Mouse (Mus musculus) limb, embryonic 10.5 days (tissue): ENCODE results near the gene Gm2007. TPM values are rescaled to one million over a fixed set of nuclear protein-coding genes. Genes with fewer than 3 reads are reported as not detected.
"Not testable (repeated sequence)": the region's sequence is repeated elsewhere in the genome, so short reads cannot be mapped to it uniquely, and the experiment has no call there.

ENCODE experiments used
- DNase-seq: peaks from one replicate; pipeline ENCODE4 v3.0.0-alpha.2; 2017; ENCODE audit warnings: low spot score
- H3K27ac ChIP-seq: fragments of 300-500 bp; sonication (generic); 2 replicates; pipeline ENCODE4 v1.5.1; 2016; ENCODE audit warnings: mild to moderate bottlenecking
- H3K27me3 ChIP-seq: fragments of 300-500 bp; sonication (generic); 2 replicates; pipeline ENCODE4 v1.6.1; 2016; ENCODE audit warnings: low read depth, mild to moderate bottlenecking; ENCODE audit not compliant: poor library complexity, severe bottlenecking
- H3K36me3 ChIP-seq: fragments of 300-500 bp; sonication (generic); 2 replicates; pipeline ENCODE4 v1.6.1; 2016; ENCODE audit warnings: mild to moderate bottlenecking, moderate library complexity
- H3K4me1 ChIP-seq: fragments of 300-500 bp; sonication (generic); 2 replicates; pipeline ENCODE4 v1.6.1; 2016
- H3K4me3 ChIP-seq: fragments of 300-500 bp; sonication (generic); 2 replicates; pipeline ENCODE4 v1.5.1; 2016; ENCODE audit warnings: mild to moderate bottlenecking, moderate library complexity
- H3K9me3 ChIP-seq: fragments of 300-500 bp; sonication (generic); replicated peaks from 2 replicates; pipeline ENCODE4 v1.6.1; 2016; ENCODE audit warnings: mild to moderate bottlenecking
- WGBS: fragments of 180-500 bp; shearing (Covaris S2); methylation state at CpG from one replicate; pipeline ENCODE4 v1.1.7; 2016; 5-methylcytosine and 5-hydroxymethylcytosine counted together
- polyA plus RNA-seq: library from polyadenylated mRNA; unstranded; fragments of >200 nt; fragmentation: Nextera tagmentation; extraction: Ambion mirVana; gene quantifications from 2 replicates; pipeline ENCODE4 v1.2.1, GENCODE M21; 2016

Gene Gm2007
- not detected in 2 replicates for polyA plus RNA-seq

DNA sequence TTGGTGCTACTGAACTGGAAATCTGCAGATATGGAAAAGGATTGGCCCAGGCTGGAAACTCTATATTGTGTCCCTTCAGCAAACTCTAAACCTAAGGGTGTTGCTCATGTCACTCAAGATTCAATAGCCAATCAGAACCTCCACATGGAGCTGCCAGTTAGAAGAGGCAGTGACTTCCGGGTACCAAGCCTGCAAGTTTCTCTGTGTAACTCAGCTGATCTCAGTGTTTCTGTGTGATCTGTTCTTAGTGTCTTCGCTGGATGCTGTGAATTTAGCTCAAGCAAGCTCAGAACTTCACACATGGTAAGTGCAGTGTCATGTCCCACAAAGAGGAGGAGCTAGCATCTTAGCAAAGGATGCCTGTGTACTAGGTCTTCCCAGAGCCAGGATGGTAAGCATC, at the start of gene Gm2007:
Gene Gm2007 (plus strand): TSS at position 301 of the 400 bp plus-strand sequence.
- not testable (repeated sequence) for H3K36me3 ChIP-seq, DNase-seq, H3K4me1 ChIP-seq, H3K27me3 ChIP-seq, H3K4me3 ChIP-seq, H3K27ac ChIP-seq, H3K9me3 ChIP-seq
- WGBS: no CpG with 5 or more reads among the region's 2 CpGs

DNA sequence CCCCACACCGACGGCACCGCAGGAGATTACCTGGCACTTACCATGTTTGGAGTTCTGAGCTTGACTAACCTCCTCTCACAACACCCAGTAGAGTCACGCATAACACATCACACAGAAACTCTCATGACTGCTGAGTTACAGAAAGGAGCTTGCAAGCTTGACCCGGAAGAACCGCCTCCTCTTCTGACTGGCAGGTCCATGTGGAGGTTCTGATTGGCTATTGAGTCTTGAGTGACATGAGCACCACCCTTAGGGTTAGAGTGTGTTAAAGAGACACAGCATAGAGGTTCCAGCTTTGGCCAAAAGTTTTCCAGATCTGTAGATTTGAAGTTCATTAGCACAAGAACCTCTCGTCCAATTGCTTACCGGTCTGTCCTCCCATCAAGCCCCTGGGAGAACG, 37.8 kb upstream of the Gm2007 start, which contains the start of gene Zfp969:
Gene Zfp969 (minus strand): TSS at position 101 of the 400 bp plus-strand sequence.
- H3K4me3 ChIP-seq: not testable (repeated sequence)
- no CpG with 5 or more reads among the region's 9 CpGs for WGBS

DNA sequence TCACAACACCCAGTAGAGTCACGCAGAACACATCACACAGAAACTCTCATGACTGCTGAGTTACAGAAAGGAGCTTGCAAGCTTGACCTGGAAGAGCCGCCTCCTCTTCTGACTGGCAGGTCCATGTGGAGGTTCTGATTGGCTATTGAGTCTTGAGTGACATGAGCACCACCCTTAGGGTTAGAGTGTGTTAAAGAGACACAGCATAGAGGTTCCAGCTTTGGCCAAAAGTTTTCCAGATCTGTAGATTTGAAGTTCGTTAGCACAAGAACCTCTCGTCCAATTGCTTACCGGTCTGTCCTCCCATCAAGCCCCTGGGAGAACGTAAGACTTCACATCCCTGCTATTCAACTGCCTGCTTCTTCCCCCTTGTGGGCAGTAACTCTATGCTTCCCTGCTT, 59.7 kb downstream of the Gm2007 start, which contains the start of gene Gm14288:
Gene Gm14288 (minus strand): TSS at position 101 of the 400 bp plus-strand sequence.
- not testable (repeated sequence) for H3K36me3 ChIP-seq, H3K27ac ChIP-seq, H3K27me3 ChIP-seq, H3K4me1 ChIP-seq, H3K9me3 ChIP-seq, DNase-seq, H3K4me3 ChIP-seq
- WGBS: no CpG with 5 or more reads among the region's 6 CpGs

More for the DNA sequence above, 37.8 kb upstream of the Gm2007 start, which contains the start of gene Zfp969:
- H3K4me1 ChIP-seq, H3K9me3 ChIP-seq, DNase-seq, H3K36me3 ChIP-seq, H3K27me3 ChIP-seq, H3K27ac ChIP-seq: not testable (repeated sequence)

Other genes with a start within 250 kb of the Gm2007 start
- not detected in 2 replicates for gene Gm11007, start 97.6 kb upstream of the Gm2007 start, polyA plus RNA-seq
- 6.8 and 10.3 TPM in 2 replicates for gene Zfp969, start 37.9 kb upstream of the Gm2007 start, polyA plus RNA-seq
- gene Gm14288, start 59.6 kb downstream of the Gm2007 start, polyA plus RNA-seq: 0.26 and 1.1 TPM in 2 replicates
- 20.3 and 23.1 TPM in 2 replicates for gene Gm6710, start 127.7 kb downstream of the Gm2007 start, polyA plus RNA-seq
- gene Zfp966, start 189.6 kb downstream of the Gm2007 start, polyA plus RNA-seq: 5.3 and 6.8 TPM in 2 replicates
- 30.4 and 30.7 TPM in 2 replicates for gene Gm2026, start 223.8 kb downstream of the Gm2007 start, polyA plus RNA-seq